Mouse (Mus musculus): ENCODE measurements around the gene Uvrag. TPM values are rescaled to one million over a fixed set of nuclear protein-coding genes. Genes with fewer than 3 reads are reported as not detected.

Uvrag gene
- total and polyA plus RNA-seq, 3 experiments: 15.0 to 19.5 TPM; not detected in 1

DNA sequence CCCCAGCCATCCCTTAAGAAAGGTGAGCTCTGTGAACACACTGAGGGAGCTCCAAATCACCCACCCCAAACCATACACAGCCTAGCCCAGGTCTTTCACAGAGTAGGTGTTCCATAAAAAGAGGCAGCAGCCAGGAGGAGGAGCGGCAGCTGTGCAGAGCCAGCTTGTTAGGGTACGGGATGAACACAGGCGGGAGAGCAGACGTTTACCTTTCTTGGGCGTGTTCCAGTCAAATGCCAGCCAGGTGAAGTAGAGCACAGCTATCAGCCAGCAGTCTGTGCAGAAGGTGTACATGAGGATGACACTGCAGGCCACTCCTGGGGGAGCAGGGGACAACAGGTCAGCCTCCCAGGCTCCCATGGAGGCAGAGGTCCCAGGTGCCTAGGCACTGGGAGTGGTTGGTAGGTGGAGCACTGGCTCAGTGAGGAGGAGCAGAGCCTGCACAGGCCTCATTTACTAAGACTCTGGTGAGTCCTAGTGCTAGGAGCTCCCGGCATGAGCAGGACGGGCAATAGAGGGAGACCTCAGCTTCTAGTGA, 24.0 kb upstream of the Uvrag start:
- no peaks in the 10 kb centered on the region for H3K27me3 ChIP-seq (ENCODE audit: control insufficient read depth in 1 of 2, insufficient read depth in 2 of 2, low read length in 2 of 2)
- H3K79me2 ChIP-seq (ENCODE audit: control insufficient read depth, insufficient read depth, low read length, poor library complexity): no peaks in the 10 kb centered on the region
- peaks cover 0 to 5% of the 10 kb centered on the region in 2 experiments; a peak in 1 of 4 replicates for H3K4me1 ChIP-seq (ENCODE audit: control insufficient read depth in 1 of 2, insufficient read depth in 2 of 2, low read length in 2 of 2)
- DNase-seq (ENCODE audit: low read depth, low spot score): no peak
- H3K27ac ChIP-seq (ENCODE audit: control insufficient read depth, low read depth, low read length): no peak overlapping the region
- TF ChIP-seq POLR2AphosphoS5 (IDR thresholded peaks at IDR 0.05; ENCODE audit: borderline replicate concordance, low read depth, low read length): no peak
- TF ChIP-seq USF1 (IDR thresholded peaks at IDR 0.05; ENCODE audit: low read depth, low read length): no peak
- no peak for TF ChIP-seq USF2 (IDR thresholded peaks at IDR 0.05; ENCODE audit: borderline replicate concordance in 1 of 2, insufficient read depth in 1 of 2, low read depth in 1 of 2, low read length in 2 of 2)
- TF ChIP-seq SMC3 (IDR thresholded peaks at IDR 0.05; ENCODE audit: low read depth, low read length): no peak
- no peak for TF ChIP-seq RAD21 (IDR thresholded peaks at IDR 0.05; ENCODE audit: low read depth, low read length)
- no peak for TF ChIP-seq BHLHE40 (IDR thresholded peaks at IDR 0.05; ENCODE audit: borderline replicate concordance, low read depth, low read length)
- no peak for TF ChIP-seq MXI1 (IDR thresholded peaks at IDR 0.05; ENCODE audit: low read depth, low read length)
- TF ChIP-seq GATA1 (IDR thresholded peaks at IDR 0.05; ENCODE audit: low read depth, low read length): no peak
- no peak for TF ChIP-seq HCFC1 (IDR thresholded peaks at IDR 0.05; ENCODE audit: low read depth, low read length)
- no peak for TF ChIP-seq NELFE (IDR thresholded peaks at IDR 0.05; ENCODE audit: low read depth, low read length)
- no peak for TF ChIP-seq UBTF (IDR thresholded peaks at IDR 0.05; ENCODE audit: borderline replicate concordance, insufficient read depth, low read depth, low read length)
- no peak for TF ChIP-seq ZMIZ1 (IDR thresholded peaks at IDR 0.05; ENCODE audit: low read depth, low read length)
- TF ChIP-seq CHD1 (IDR thresholded peaks at IDR 0.05; ENCODE audit: low read depth, low read length): no peak
- no peak for TF ChIP-seq MAZ (IDR thresholded peaks at IDR 0.05; ENCODE audit: low read depth, low read length)
- 0 out of 4 replicates have a peak, but pooled peaks cover 0 to 2% of the 10 kb centered on the region in 2 experiments for H3K36me3 ChIP-seq (ENCODE audit: control insufficient read depth in 1 of 2, insufficient read depth in 2 of 2, low read length in 2 of 2)
- no peak overlapping the region for H3K4me3 ChIP-seq (ENCODE audit: control insufficient read depth in 1 of 2, insufficient read depth in 1 of 2, low read depth in 2 of 2, low read length in 2 of 2)
- H3K9ac ChIP-seq (ENCODE audit: control insufficient read depth, low read depth, low read length, poor library complexity, severe bottlenecking): no peak overlapping the region
- no peaks in the 10 kb centered on the region for H3K9me3 ChIP-seq (replicated peaks; ENCODE audit: insufficient read depth, low read length)

DNA sequence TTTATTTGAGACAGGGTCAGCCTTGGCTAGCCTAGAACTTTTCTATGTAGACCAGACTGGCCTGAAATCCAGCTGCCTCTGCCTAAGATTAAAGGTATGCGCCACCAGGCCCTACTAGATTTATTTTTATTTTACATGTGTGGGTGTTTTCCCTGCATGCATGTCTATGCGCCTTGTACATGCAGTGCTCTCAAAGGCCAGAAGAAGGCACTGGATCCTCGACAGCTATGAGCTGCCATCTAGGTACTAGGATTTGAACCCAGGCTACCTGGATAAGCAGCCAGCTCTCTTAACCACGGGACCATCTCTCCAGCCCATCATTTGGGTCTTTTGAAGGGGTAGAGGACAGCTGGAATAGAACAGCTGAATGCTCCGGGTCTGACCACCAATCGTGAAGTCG, 21.5 kb upstream of the Uvrag start:
- Histone ChIP-seq H3K27me3 (ENCODE audit: control insufficient read depth in 1 of 2, insufficient read depth in 2 of 2, low read length in 2 of 2) (no peaks in the 10 kb centered on the region), H3K79me2 (ENCODE audit: control insufficient read depth, insufficient read depth, low read length, poor library complexity) (no peaks in the 10 kb centered on the region), H3K4me3 (ENCODE audit: control insufficient read depth in 1 of 2, insufficient read depth in 1 of 2, low read depth in 2 of 2, low read length in 2 of 2) (no peak overlapping the region), H3K9ac (ENCODE audit: control insufficient read depth, low read depth, low read length, poor library complexity, severe bottlenecking) (no peak overlapping the region), H3K4me1 (ENCODE audit: control insufficient read depth in 1 of 2, insufficient read depth in 2 of 2, low read length in 2 of 2) (peaks cover 0 to 5% of the 10 kb centered on the region in 2 experiments; a peak in 1 of 4 replicates), H3K9me3 (replicated peaks; ENCODE audit: insufficient read depth, low read length) (no peaks in the 10 kb centered on the region), H3K27ac (ENCODE audit: control insufficient read depth, low read depth, low read length) (no peak overlapping the region), H3K36me3 (ENCODE audit: control insufficient read depth in 1 of 2, insufficient read depth in 2 of 2, low read length in 2 of 2) (0 out of 4 replicates have a peak, but pooled peaks cover 0 to 2% of the 10 kb centered on the region in 2 experiments)
- no peak for DNase-seq (ENCODE audit: low read depth, low spot score)
- TF ChIP-seq MEF2A (IDR thresholded peaks at IDR 0.05; ENCODE audit: extremely low read depth, insufficient replicate concordance, low read depth, low read length, poor library complexity, severe bottlenecking) (no peak), GATA1 (IDR thresholded peaks at IDR 0.05; ENCODE audit: low read depth, low read length) (no peak), SIN3A (IDR thresholded peaks at IDR 0.05; ENCODE audit: low read length) (no peak), ZC3H11A (IDR thresholded peaks at IDR 0.05; ENCODE audit: low read depth, low read length) (no peak), ZKSCAN1 (IDR thresholded peaks at IDR 0.05; ENCODE audit: low read depth, low read length) (no peak), ETS1 (IDR thresholded peaks at IDR 0.05; ENCODE audit: low read depth, low read length) (no peak), CTCF (IDR thresholded peaks at IDR 0.05 in 2 of 3, conservative IDR thresholded peaks at IDR 0.05 in 1 of 3; ENCODE audit: control insufficient read depth in 1 of 3, insufficient read depth in 1 of 3, low read depth in 2 of 3, low read length in 3 of 3, poor library complexity in 1 of 3, severe bottlenecking in 1 of 3) (no peak; a peak in 1 of 6 replicates), RCOR1 (IDR thresholded peaks at IDR 0.05; ENCODE audit: low read depth, low read length) (no peak), GABPA (IDR thresholded peaks at IDR 0.05; ENCODE audit: low read depth, low read length) (no peak), ZMIZ1 (IDR thresholded peaks at IDR 0.05; ENCODE audit: low read depth, low read length) (no peak), MAFK (IDR thresholded peaks at IDR 0.05; ENCODE audit: borderline replicate concordance, low read depth, low read length) (no peak), MAX (IDR thresholded peaks at IDR 0.05; ENCODE audit: low read length) (no peak)
